Mouse (Mus musculus): ENCODE measurements around the gene Cnst. TPM values are rescaled to one million over a fixed set of nuclear protein-coding genes. Genes with fewer than 3 reads are reported as not detected.
"Not testable (repeated sequence)": the region's sequence is repeated elsewhere in the genome, so short reads cannot be mapped to it uniquely, and the experiment has no call there.

The Cnst gene
- polyA plus RNA-seq, 2 experiments, result 14.6 to 18.2 TPM

DNA sequence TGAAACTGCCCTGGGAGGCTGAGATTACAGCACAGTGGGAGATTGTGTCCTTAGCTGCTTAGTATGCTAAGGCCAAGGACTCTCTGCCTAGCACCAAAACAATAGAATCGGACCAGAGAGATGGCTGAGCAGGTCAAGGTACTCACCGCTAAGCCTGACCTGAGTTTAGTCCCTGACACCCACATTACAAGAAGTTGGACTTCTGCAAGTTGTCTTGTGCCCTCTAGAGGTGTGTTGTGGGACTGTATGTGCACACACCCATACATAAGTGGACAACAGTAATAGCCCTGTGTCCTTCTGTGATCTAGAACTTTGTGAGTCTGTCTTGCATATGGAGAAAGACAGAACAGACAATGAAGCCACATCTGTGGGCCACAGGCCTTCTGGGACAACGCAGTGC, 88.0 kb downstream of the Cnst start:
- Histone ChIP-seq H3K4me3 (replicated peaks; ENCODE audit: low read length) (no peak overlapping the region), H3K27ac (replicated peaks; ENCODE audit: low read depth, low read length) (no peak overlapping the region), H3K9me3 (ENCODE audit: control insufficient read depth, low read length) (no peaks in the 10 kb centered on the region), H3K4me1 (ENCODE audit: control insufficient read depth, insufficient read depth, low read length) (no peaks in the 10 kb centered on the region), H3K36me3 (ENCODE audit: control insufficient read depth, insufficient read depth, low read length) (no peaks in the 10 kb centered on the region), H3K27me3 (ENCODE audit: control insufficient read depth, insufficient read depth, low read length) (no peaks in the 10 kb centered on the region), H3K4me2 (replicated peaks; ENCODE audit: low read depth, low read length, severe bottlenecking) (no peak overlapping the region), H3K9ac (ENCODE audit: low read depth, low read length, severe bottlenecking) (no peak overlapping the region)
- no peak for TF ChIP-seq POLR2A (IDR thresholded peaks at IDR 0.05; ENCODE audit: borderline replicate concordance, extremely low read depth, insufficient read depth, insufficient read length)
- DNase-seq (ENCODE audit: low spot score) (no peak), ATAC-seq (ENCODE audit: low FRiP score, low read depth) (no peak)
- WGBS, result 89% methylated on average over 3 of the region's 3 CpGs

DNA sequence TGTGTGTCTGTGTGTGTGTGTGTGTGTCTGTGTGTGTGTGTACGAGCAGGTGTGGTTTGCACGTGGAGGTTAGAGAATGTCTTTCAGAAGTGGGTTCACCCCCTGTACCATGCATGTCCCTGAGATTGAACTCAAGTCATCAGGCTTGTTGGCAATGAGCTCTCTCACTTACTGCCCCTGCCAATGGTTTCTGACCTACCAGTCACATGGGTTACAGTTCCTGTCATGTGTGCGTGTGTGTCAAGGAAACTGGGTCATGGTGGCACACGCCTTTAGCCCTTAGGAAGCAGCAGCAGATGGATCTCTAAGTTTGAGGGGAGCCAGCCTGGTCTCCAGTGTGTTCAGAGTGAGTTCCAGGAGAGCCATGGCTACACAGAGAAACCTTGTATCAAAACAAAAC, 96.6 kb downstream of the Cnst start:
- Histone ChIP-seq H3K9ac (ENCODE audit: low read depth, low read length, severe bottlenecking) (no peak overlapping the region), H3K27ac (replicated peaks; ENCODE audit: low read depth, low read length) (no peak overlapping the region), H3K27me3 (ENCODE audit: control insufficient read depth, insufficient read depth, low read length) (no peaks in the 10 kb centered on the region), H3K4me2 (replicated peaks; ENCODE audit: low read depth, low read length, severe bottlenecking) (no peak overlapping the region), H3K4me3 (replicated peaks; ENCODE audit: low read length) (no peak overlapping the region), H3K4me1 (ENCODE audit: control insufficient read depth, insufficient read depth, low read length) (no peaks in the 10 kb centered on the region), H3K36me3 (ENCODE audit: control insufficient read depth, insufficient read depth, low read length) (no peaks in the 10 kb centered on the region), H3K9me3 (ENCODE audit: control insufficient read depth, low read length) (no peaks in the 10 kb centered on the region)
- no peak for ATAC-seq (ENCODE audit: low FRiP score, low read depth)
- TF ChIP-seq POLR2A (IDR thresholded peaks at IDR 0.05; ENCODE audit: borderline replicate concordance, extremely low read depth, insufficient read depth, insufficient read length), result no peak
- DNase-seq (ENCODE audit: low spot score), result no peak
- 91% methylated on average over 4 of the region's 4 CpGs for WGBS

DNA sequence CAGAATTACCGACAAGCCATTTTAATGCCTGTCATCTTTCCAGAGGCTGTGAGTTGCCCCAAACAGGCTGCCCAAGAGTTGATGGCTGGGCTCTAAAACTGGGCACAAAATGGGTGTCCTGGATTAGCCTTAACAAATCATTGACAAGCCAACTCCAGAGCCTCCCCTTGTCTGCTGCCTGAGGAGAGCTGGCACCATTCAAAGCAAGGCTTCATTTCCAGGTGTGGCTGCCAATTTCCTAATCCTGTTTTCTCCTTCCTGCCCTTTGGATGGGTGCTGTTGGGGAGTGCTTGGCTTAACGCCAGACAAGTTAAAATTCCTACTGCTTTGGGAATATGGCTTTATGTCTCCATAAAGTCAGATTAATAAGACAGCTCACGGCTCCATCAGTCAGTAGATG, 98.0 kb downstream of the Cnst start:
- H3K4me3 ChIP-seq (replicated peaks; ENCODE audit: low read length), result no peak overlapping the region
- no peak for ATAC-seq (ENCODE audit: low FRiP score, low read depth)
- no peaks in the 10 kb centered on the region for H3K27me3 ChIP-seq (ENCODE audit: control insufficient read depth, insufficient read depth, low read length)
- TF ChIP-seq POLR2A (IDR thresholded peaks at IDR 0.05; ENCODE audit: borderline replicate concordance, extremely low read depth, insufficient read depth, insufficient read length), result no peak
- H3K4me2 ChIP-seq (replicated peaks; ENCODE audit: low read depth, low read length, severe bottlenecking), result no peak overlapping the region
- H3K9ac ChIP-seq (ENCODE audit: low read depth, low read length, severe bottlenecking), result no peak overlapping the region
- no peak for DNase-seq (ENCODE audit: low spot score)
- 34% methylated on average over 3 of the region's 3 CpGs for WGBS
- H3K4me1 ChIP-seq (ENCODE audit: control insufficient read depth, insufficient read depth, low read length), result no peaks in the 10 kb centered on the region
- H3K36me3 ChIP-seq (ENCODE audit: control insufficient read depth, insufficient read depth, low read length), result no peaks in the 10 kb centered on the region
- H3K27ac ChIP-seq (replicated peaks; ENCODE audit: low read depth, low read length), result no peak overlapping the region
- H3K9me3 ChIP-seq (ENCODE audit: control insufficient read depth, low read length), result no peaks in the 10 kb centered on the region

DNA sequence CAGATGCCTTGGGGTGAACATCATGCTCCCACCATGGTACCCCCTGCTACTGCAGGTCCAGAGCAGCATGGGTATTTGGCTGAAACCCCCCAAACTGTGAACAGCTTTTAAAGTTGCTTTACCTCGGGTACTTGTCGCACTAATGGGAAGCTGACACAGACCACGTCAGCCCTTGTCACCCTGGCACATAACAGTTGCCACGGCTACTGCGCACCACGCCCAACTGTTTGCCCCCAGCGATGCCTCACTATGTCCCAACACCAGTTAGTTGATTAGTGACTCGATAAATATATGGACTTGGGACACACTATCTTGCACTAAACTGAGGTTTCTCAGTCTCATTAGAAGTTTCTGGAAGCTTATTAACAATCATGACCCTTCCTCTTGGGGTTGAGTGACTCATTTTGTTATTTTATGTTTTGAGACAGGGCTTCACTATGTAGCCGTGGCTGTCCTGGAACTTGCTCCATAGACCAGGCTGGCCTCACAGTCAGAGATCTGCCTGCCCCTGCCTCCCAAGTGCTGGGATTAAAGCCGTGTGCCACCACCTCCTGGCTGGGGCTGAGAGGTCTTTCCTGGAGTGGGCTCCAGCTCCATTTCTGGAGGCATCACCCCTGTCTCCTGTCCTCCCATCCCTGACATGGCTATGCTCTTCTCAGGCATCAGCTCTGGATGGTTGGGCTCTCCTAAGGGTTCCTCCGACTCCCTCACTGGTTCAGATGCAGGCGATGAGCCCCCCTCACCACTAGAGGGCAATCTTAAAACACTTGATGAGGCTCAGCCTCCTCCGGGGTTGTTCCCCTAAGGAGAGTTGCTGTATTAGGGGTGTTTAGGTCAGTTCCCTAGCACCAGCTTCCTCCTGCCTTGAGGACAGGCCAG, 99.2 kb downstream of the Cnst start:
- Histone ChIP-seq H3K27me3 (ENCODE audit: control insufficient read depth, insufficient read depth, low read length) (no peaks in the 10 kb centered on the region), H3K9ac (ENCODE audit: low read depth, low read length, severe bottlenecking) (0 out of 2 replicates have a peak overlapping the region, but pooled peaks have one; percentile 25), H3K27ac (replicated peaks; ENCODE audit: low read depth, low read length) (no peak overlapping the region), H3K4me1 (ENCODE audit: control insufficient read depth, insufficient read depth, low read length) (no peaks in the 10 kb centered on the region), H3K36me3 (ENCODE audit: control insufficient read depth, insufficient read depth, low read length) (no peaks in the 10 kb centered on the region), H3K4me2 (replicated peaks; ENCODE audit: low read depth, low read length, severe bottlenecking) (peak overlapping the region; percentile 47), H3K4me3 (replicated peaks; ENCODE audit: low read length) (peak overlapping the region; percentile 25), H3K9me3 (ENCODE audit: control insufficient read depth, low read length) (no peaks in the 10 kb centered on the region)
- peak; percentile 84 for DNase-seq (ENCODE audit: low spot score)
- no peak for TF ChIP-seq POLR2A (IDR thresholded peaks at IDR 0.05; ENCODE audit: borderline replicate concordance, extremely low read depth, insufficient read depth, insufficient read length)
- ATAC-seq (ENCODE audit: low FRiP score, low read depth), result peak; percentile 71; the same call in 1 of the 2 replicates
- WGBS, result 62% methylated on average over 13 of the region's 13 CpGs

DNA sequence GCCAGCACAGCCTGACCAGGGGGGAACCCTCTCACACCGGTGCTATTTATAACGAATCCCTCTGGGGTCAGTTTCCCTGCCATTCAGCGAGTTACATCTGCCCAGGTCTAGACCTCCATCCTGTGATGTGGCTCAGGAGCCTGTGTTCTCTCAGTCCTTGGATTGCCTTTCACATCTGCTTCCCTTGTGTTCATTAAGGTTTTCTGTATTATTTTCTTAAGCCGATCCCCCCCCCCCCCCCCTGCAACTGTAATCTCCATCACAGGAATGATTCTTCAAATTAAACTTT, 99.8 kb downstream of the Cnst start:
- no peak for TF ChIP-seq POLR2A (IDR thresholded peaks at IDR 0.05; ENCODE audit: borderline replicate concordance, extremely low read depth, insufficient read depth, insufficient read length)
- DNase-seq (ENCODE audit: low spot score) (no peak), ATAC-seq (ENCODE audit: low FRiP score, low read depth) (peak; percentile 19; the same call in 1 of the 2 replicates)
- no peaks in the 10 kb centered on the region for H3K4me1 ChIP-seq (ENCODE audit: control insufficient read depth, insufficient read depth, low read length)
- H3K36me3 ChIP-seq (ENCODE audit: control insufficient read depth, insufficient read depth, low read length), result no peaks in the 10 kb centered on the region
- H3K4me2 ChIP-seq (replicated peaks; ENCODE audit: low read depth, low read length, severe bottlenecking), result peak overlapping the region; percentile 47
- H3K9me3 ChIP-seq (ENCODE audit: control insufficient read depth, low read length), result no peaks in the 10 kb centered on the region
- H3K4me3 ChIP-seq (replicated peaks; ENCODE audit: low read length), result peak overlapping the region; percentile 25
- H3K9ac ChIP-seq (ENCODE audit: low read depth, low read length, severe bottlenecking), result 0 out of 2 replicates have a peak overlapping the region, but pooled peaks have one; percentile 25
- H3K27me3 ChIP-seq (ENCODE audit: control insufficient read depth, insufficient read depth, low read length), result no peaks in the 10 kb centered on the region
- WGBS, result 14% methylated on average over 4 of the region's 4 CpGs
- H3K27ac ChIP-seq (replicated peaks; ENCODE audit: low read depth, low read length), result no peak overlapping the region

DNA sequence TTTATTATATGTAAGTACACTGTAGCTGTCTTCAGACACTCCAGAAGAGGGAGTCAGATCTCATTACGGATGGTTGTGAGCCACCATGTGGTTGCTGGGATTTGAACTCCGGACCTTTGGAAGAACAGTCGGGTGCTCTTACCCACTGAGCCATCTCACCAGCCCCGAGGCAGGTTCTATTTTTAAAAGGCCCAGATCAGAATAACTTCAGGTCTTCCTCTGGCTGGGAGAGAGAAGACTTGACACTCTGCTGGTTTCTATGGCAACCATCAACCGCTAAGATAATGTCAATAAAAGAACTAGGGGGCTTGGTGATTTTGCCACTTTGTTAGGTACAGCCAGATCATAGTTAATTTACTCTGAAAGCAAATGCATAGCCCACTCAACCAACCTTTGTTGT, 102.5 kb downstream of the Cnst start:
- not testable (repeated sequence) for H3K27me3 ChIP-seq (ENCODE audit: control insufficient read depth, insufficient read depth, low read length); H3K36me3 ChIP-seq (ENCODE audit: control insufficient read depth, insufficient read depth, low read length); ATAC-seq (ENCODE audit: low FRiP score, low read depth); H3K4me1 ChIP-seq (ENCODE audit: control insufficient read depth, insufficient read depth, low read length); H3K9ac ChIP-seq (ENCODE audit: low read depth, low read length, severe bottlenecking); H3K9me3 ChIP-seq (ENCODE audit: control insufficient read depth, low read length); H3K27ac ChIP-seq (replicated peaks; ENCODE audit: low read depth, low read length); H3K4me3 ChIP-seq (replicated peaks; ENCODE audit: low read length); H3K4me2 ChIP-seq (replicated peaks; ENCODE audit: low read depth, low read length, severe bottlenecking); DNase-seq (ENCODE audit: low spot score)
- WGBS, result 83% methylated on average over 4 of the region's 5 CpGs

Measured in limb, embryonic 14.5 days (tissue).